Mouse (Mus musculus) lung, embryonic 14.5 days (tissue): Measurements from ENCODE around the gene Mgat4b. TPM values are rescaled to one million over a fixed set of nuclear protein-coding genes. Genes with fewer than 3 reads are reported as not detected.
A peak's percentile ranks its signal among the peaks of the same experiment; 100 is the strongest.

Source experiments
- ATAC-seq: fragments of 200-750 bp; cut with Nextera tagmentation; 2 replicates; pipeline ENCODE4 v1.8.0; 2017; ENCODE audit warnings: mild to moderate bottlenecking, moderate TSS enrichment, moderate library complexity; ENCODE audit not compliant: insufficient read depth
- DNase-seq: peaks from one replicate; pipeline ENCODE4 v3.0.0-alpha.2; 2015
- H3K27ac ChIP-seq: fragments of 300-500 bp; sonication (generic); 2 replicates; pipeline ENCODE4 v1.5.1; 2014; ENCODE audit warnings: low read depth, mild to moderate bottlenecking, moderate library complexity
- H3K27me3 ChIP-seq: fragments of 300-500 bp; sonication (generic); 2 replicates; pipeline ENCODE4 v1.6.1; 2014; ENCODE audit warnings: low read length, control low read depth; ENCODE audit not compliant: insufficient read depth
- H3K36me3 ChIP-seq: fragments of 300-500 bp; sonication (generic); 2 replicates; pipeline ENCODE4 v1.6.1; 2014; ENCODE audit warnings: control low read depth; ENCODE audit not compliant: insufficient read depth
- H3K4me1 ChIP-seq: fragments of 300-500 bp; sonication (generic); 2 replicates; pipeline ENCODE4 v1.6.1; 2014; ENCODE audit warnings: antibody characterized with exemption, control low read depth; ENCODE audit not compliant: insufficient read depth
- H3K4me2 ChIP-seq: fragments of 300-500 bp; sonication (generic); 2 replicates; pipeline ENCODE4 v1.6.1; 2014; ENCODE audit warnings: mild to moderate bottlenecking
- H3K4me3 ChIP-seq: fragments of 300-500 bp; sonication (generic); 2 replicates; pipeline ENCODE4 v1.5.1; 2014; ENCODE audit warnings: low read depth, low read length
- H3K9ac ChIP-seq: fragments of 300-500 bp; sonication (generic); 2 replicates; pipeline ENCODE4 v1.6.1; 2014
- H3K9me3 ChIP-seq: fragments of 300-500 bp; sonication (generic); 2 replicates; pipeline ENCODE4 v1.6.1; 2016; ENCODE audit warnings: low read depth, low read length, control low read depth
- CTCF ChIP-seq: IDR thresholded peaks from 2 replicates; pipeline ENCODE4 v1.5.1; 2016; ENCODE audit warnings: antibody characterized with exemption, low read depth
- WGBS: fragments of 180-500 bp; shearing (Covaris S2); extraction: QIAGEN DNeasy Blood & Tissue Kit; methylation state at CpG from one replicate; pipeline ENCODE4 v1.1.7; 2014; 5-methylcytosine and 5-hydroxymethylcytosine counted together
- polyA plus RNA-seq: library from polyadenylated mRNA; unstranded; fragments of >200 nt; fragmentation: Nextera tagmentation; extraction: Ambion mirVana; gene quantifications from 2 replicates; pipeline ENCODE4 v1.2.1, GENCODE M21; 2014

The Mgat4b gene
- polyA plus RNA-seq, 1 experiment from 2014 or later = 44.2 TPM

- Histone ChIP-seq H3K27me3 (no peaks in the 10 kb centered on the region), H3K9ac (no peak overlapping the region), H3K4me3 (no peak overlapping the region), H3K36me3 (no peaks in the 10 kb centered on the region), H3K4me1 (peaks cover 17% of the 10 kb centered on the region), H3K9me3 (no peaks in the 10 kb centered on the region), H3K27ac (no peak overlapping the region), H3K4me2 (no peak overlapping the region)
- 62% methylated on average over 4 of the region's 4 CpGs for WGBS
- no peak for ATAC-seq
- no peak for TF ChIP-seq CTCF
- no peak for DNase-seq
These were observed 6.2 kb downstream of the Mgat4b start for GRCm38 (mm10) chr11:50216724-50217366.

DNA sequence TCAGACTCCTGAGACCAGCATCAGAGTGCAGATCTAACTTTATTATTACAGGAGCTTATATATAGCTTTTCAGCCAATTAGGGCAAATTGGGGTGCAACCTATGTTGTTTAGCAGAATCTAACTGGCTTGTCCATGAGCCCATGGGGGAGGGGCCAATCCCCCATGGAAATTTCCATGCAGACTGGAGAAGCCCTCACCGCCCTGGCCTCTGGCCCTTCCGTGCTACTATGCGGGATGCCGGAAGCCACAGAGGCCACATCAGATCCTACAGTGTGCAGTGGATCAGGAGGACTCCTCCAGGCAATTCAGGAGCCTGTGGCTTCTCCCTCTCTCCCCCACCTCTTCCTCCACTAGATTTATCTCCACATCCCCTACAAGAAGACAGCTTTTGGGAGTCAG, 7.1 kb downstream of the Mgat4b start:
- H3K4me1 ChIP-seq = peaks cover 17% of the 10 kb centered on the region
- ATAC-seq (no peak; the same call in 1 of the 2 replicates), DNase-seq (peak; percentile 49)
- no peak overlapping the region for H3K4me2 ChIP-seq
- no peaks in the 10 kb centered on the region for H3K27me3 ChIP-seq
- 46% methylated on average over 4 of the region's 4 CpGs for WGBS
- H3K9me3 ChIP-seq = no peaks in the 10 kb centered on the region
- H3K27ac ChIP-seq = no peak overlapping the region
- no peak overlapping the region for H3K9ac ChIP-seq
- no peaks in the 10 kb centered on the region for H3K36me3 ChIP-seq
- TF ChIP-seq CTCF = no peak
- no peak overlapping the region for H3K4me3 ChIP-seq

- Histone ChIP-seq H3K27ac (no peak overlapping the region), H3K4me2 (no peak overlapping the region), H3K36me3 (no peaks in the 10 kb centered on the region), H3K9me3 (no peaks in the 10 kb centered on the region), H3K9ac (no peak overlapping the region), H3K4me3 (no peak overlapping the region), H3K27me3 (no peaks in the 10 kb centered on the region), H3K4me1 (peaks cover 12% of the 10 kb centered on the region)
- no peak for DNase-seq
- no peak for TF ChIP-seq CTCF
- 48% methylated on average over 2 of the region's 2 CpGs for WGBS
- no peak for ATAC-seq
These were observed 9.1 kb downstream of the Mgat4b start for GRCm38 (mm10) chr11:50219833-50220232.

- no peaks in the 10 kb centered on the region for H3K36me3 ChIP-seq
- DNase-seq (no peak), ATAC-seq (no peak)
- H3K9ac ChIP-seq = no peak overlapping the region
- no peak overlapping the region for H3K4me3 ChIP-seq
- no peak for TF ChIP-seq CTCF
- H3K4me1 ChIP-seq = peaks cover 14% of the 10 kb centered on the region
- H3K27me3 ChIP-seq = no peaks in the 10 kb centered on the region
- H3K27ac ChIP-seq = no peak overlapping the region
- no peaks in the 10 kb centered on the region for H3K9me3 ChIP-seq
- 60% methylated on average over 7 of the region's 7 CpGs for WGBS
- no peak overlapping the region for H3K4me2 ChIP-seq
These were observed 12.0 kb downstream of the Mgat4b start for GRCm38 (mm10) chr11:50222559-50223276.

GRCm38 (mm10) chr11:50223783-50224662, 13.3 kb downstream of the Mgat4b start:
- Histone ChIP-seq H3K4me1 (peaks cover 19% of the 10 kb centered on the region), H3K4me2 (peak overlapping the region; percentile 89), H3K4me3 (peak overlapping the region; percentile 87), H3K27ac (peak overlapping the region; percentile 89), H3K9ac (peak overlapping the region; percentile 89), H3K27me3 (no peaks in the 10 kb centered on the region), H3K9me3 (no peaks in the 10 kb centered on the region), H3K36me3 (no peaks in the 10 kb centered on the region)
- DNase-seq = peak; percentile 65
- 6% methylated on average over 17 of the region's 17 CpGs for whole genome bisulfite sequencing
- TF ChIP-seq CTCF = no peak
- ATAC-seq = peak; percentile 3; the same call in 1 of the 2 replicates

- Histone ChIP-seq H3K9ac (peak overlapping the region; percentile 89), H3K27me3 (no peaks in the 10 kb centered on the region), H3K27ac (peak overlapping the region; percentile 89), H3K36me3 (no peaks in the 10 kb centered on the region), H3K4me2 (peak overlapping the region; percentile 89), H3K4me3 (peak overlapping the region; percentile 87), H3K4me1 (peaks cover 19% of the 10 kb centered on the region), H3K9me3 (no peaks in the 10 kb centered on the region)
- peak; percentile 88 for ATAC-seq
- no peak; the same call in 1 of the 2 replicates for TF ChIP-seq CTCF
- peak; percentile 91 for DNase-seq
- WGBS = under 1% methylated on average over 70 of the region's 70 CpGs
These were observed 14.2 kb downstream of the Mgat4b start for GRCm38 (mm10) chr11:50224671-50225530.
